Mouse (Mus musculus) stomach, embryonic 14.5 days (tissue): ENCODE measurements around the gene Tenm3. TPM values are rescaled to one million over a fixed set of nuclear protein-coding genes. Genes with fewer than 3 reads are reported as not detected.

ENCODE experiments used
- ATAC-seq: fragments of 200-750 bp; cut with Nextera tagmentation; 2 replicates; pipeline ENCODE4 v1.8.0; 2017; ENCODE audit warnings: low read depth, moderate TSS enrichment; ENCODE audit not compliant: insufficient number of reproducible peaks, insufficient read depth, low FRiP score
- H3K27ac ChIP-seq: fragments of 300-500 bp; sonication (generic); 2 replicates; pipeline ENCODE4 v1.5.1; 2014; ENCODE audit warnings: mild to moderate bottlenecking, low read length, moderate library complexity, mixed read lengths
- H3K27me3 ChIP-seq: fragments of 300-500 bp; sonication (generic); 2 replicates; pipeline ENCODE4 v1.6.1; 2014; ENCODE audit warnings: low read length, control low read depth, mixed read lengths; ENCODE audit not compliant: control insufficient read depth, insufficient read depth
- H3K36me3 ChIP-seq: fragments of 300-500 bp; sonication (generic); 2 replicates; pipeline ENCODE4 v1.6.1; 2014; ENCODE audit warnings: mild to moderate bottlenecking, control low read depth, low read length, moderate library complexity, mixed read lengths; ENCODE audit not compliant: control insufficient read depth, insufficient read depth
- H3K4me1 ChIP-seq: fragments of 300-500 bp; sonication (generic); 2 replicates; pipeline ENCODE4 v1.6.1; 2014; ENCODE audit warnings: low read length, control low read depth, mixed read lengths; ENCODE audit not compliant: control insufficient read depth, insufficient read depth
- H3K4me2 ChIP-seq: fragments of 300-500 bp; sonication (generic); replicated peaks from 2 replicates; pipeline ENCODE4 v1.6.1; 2014; ENCODE audit warnings: low read depth, low read length, control low read depth
- H3K4me3 ChIP-seq: fragments of 300-500 bp; sonication (generic); 2 replicates; pipeline ENCODE4 v1.5.1; 2014; ENCODE audit warnings: low read depth, low read length, control low read depth
- H3K9ac ChIP-seq: fragments of 300-500 bp; sonication (generic); replicated peaks from 2 replicates; pipeline ENCODE4 v1.6.1; 2014; ENCODE audit warnings: low read depth, mild to moderate bottlenecking, control low read depth, low read length, moderate library complexity, mixed read lengths
- H3K9me3 ChIP-seq: fragments of 300-500 bp; sonication (generic); 2 replicates; pipeline ENCODE4 v1.6.1; 2016; ENCODE audit warnings: low read depth, low read length, control low read depth; ENCODE audit not compliant: control insufficient read depth
- WGBS: fragments of 180-500 bp; shearing (Covaris S2); extraction: QIAGEN DNeasy Blood & Tissue Kit; methylation state at CpG from one replicate; pipeline ENCODE4 v1.1.7; 2014; 5-methylcytosine and 5-hydroxymethylcytosine counted together
- polyA plus RNA-seq: library from polyadenylated mRNA; unstranded; fragments of >200 nt; fragmentation: Nextera tagmentation; extraction: Ambion mirVana; gene quantifications from 2 replicates; pipeline ENCODE4 v1.2.1, GENCODE M21; 2014

Gene Tenm3
- polyA plus RNA-seq, 1 experiment from 2014 or later, result 29.8 TPM

DNA sequence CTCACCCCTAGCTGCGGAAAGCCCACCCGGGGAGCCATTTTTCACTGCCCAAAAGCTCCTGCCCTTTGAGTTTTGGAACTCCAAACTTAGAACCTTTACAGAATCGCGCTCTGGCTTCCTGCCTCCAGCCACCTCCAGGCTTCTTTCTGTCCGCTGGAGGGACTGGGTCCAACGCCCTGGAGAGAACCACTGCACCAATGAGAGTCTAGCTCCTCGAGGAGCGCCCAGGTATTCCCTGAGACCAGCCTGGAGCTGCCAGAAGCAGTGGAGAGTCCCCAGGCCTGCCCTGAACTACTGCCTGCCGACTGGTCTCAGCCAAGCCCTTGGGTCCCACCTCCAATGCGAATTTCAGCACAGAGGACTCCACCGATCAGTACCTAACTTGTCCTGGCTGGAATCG is 1.2 kb upstream of the Tenm3 start:
- H3K9me3 ChIP-seq, result no peaks in the 10 kb centered on the region
- H3K27me3 ChIP-seq, result 0 out of 2 replicates have a peak, but pooled peaks cover 6% of the 10 kb centered on the region
- H3K4me3 ChIP-seq, result peak overlapping the region; percentile 60
- peak overlapping the region; percentile 91 for H3K4me2 ChIP-seq
- no peak overlapping the region for H3K27ac ChIP-seq
- no peaks in the 10 kb centered on the region for H3K4me1 ChIP-seq
- no peaks in the 10 kb centered on the region for H3K36me3 ChIP-seq
- no peak overlapping the region; the same call in 1 of the 2 replicates for H3K9ac ChIP-seq
- 10% methylated on average over 12 of the region's 12 CpGs for WGBS
- ATAC-seq, result peak; percentile 16; the same call in 1 of the 2 replicates

DNA sequence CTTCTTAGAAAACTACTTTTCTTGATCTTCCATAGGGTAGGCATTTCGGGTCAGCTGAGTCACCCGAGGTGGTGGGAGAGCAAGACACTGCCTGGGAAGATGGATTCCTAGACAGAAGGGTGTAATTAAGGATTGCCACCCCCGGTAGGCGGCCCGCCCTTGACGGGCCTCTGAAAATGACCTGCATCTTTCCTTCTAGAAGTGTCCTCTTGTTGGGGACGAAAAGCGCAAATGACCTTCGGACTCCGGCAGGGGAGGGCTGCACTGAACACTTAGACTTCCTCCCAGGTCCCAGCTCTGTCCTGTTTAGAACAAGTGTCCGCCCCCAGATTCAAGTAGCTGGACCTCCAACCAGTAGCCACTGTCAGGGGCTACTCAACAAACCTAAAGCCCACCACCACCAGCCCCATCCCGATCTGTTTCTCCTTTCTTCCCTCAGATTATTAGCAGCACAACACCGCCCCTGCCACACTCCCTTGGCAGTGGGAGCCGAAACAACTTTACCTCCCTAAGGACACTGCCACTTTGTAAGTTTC is 687 bp upstream of the Tenm3 start:
- H3K4me1 ChIP-seq, result no peaks in the 10 kb centered on the region
- ATAC-seq, result peak; percentile 4; the same call in 1 of the 2 replicates
- H3K4me3 ChIP-seq, result peak overlapping the region; percentile 60
- no peaks in the 10 kb centered on the region for H3K9me3 ChIP-seq
- 0 out of 2 replicates have a peak, but pooled peaks cover 6% of the 10 kb centered on the region for H3K27me3 ChIP-seq
- H3K4me2 ChIP-seq, result peak overlapping the region; percentile 91
- WGBS, result 1% methylated on average over 14 of the region's 14 CpGs
- no peaks in the 10 kb centered on the region for H3K36me3 ChIP-seq
- H3K27ac ChIP-seq, result no peak overlapping the region
- H3K9ac ChIP-seq, result no peak overlapping the region

DNA sequence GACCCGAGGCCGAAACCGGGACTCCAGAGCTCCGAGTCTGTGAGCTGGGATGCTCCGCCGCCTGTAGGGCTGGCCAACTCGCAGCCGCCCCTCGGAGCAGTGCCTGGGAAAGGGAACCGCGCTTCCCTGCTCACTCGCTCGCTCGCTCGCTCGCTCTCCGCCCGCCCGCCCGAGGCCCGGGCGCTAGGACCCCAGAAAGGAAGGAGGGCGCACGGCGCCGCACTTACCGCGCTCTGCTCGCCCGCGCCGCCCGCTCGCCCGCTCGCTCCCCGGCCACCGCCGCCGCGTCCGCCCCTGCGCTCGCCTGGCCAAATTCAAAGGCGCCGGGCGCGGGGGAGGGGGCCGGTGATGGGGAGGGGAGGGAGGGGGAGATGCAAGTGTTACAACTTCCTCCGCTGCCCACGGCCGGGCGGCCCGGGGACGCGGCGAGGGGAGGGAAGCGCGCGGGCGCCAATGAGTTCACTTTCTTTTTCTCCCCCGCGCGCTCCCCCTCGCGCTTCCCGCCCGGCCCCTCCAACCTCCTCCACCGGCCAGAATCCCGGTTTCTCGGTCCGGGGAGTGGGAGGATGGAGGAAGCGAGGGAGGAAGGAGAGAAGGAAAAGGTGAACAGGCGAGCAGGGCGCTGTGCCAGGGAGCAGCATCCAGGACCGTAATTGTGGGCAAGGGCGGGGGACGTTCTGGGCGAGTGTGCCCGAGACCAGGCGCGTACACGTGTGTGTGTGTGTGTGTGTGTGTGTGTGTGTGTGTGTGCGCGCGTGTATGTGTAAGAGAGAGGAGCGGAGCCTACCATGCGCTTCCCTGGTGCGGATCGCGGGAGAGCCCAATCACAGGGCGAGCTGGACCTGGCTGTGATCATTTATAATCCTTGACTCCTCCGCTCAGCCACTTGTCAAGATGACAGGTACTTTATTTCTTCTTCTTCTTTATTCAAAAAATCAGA is 490 bp downstream of the Tenm3 start:
- no peaks in the 10 kb centered on the region for H3K9me3 ChIP-seq
- no peaks in the 10 kb centered on the region for H3K36me3 ChIP-seq
- 0 out of 2 replicates have a peak, but pooled peaks cover 6% of the 10 kb centered on the region for H3K27me3 ChIP-seq
- H3K27ac ChIP-seq, result peak overlapping the region; percentile 82
- peak overlapping the region; percentile 67 for H3K9ac ChIP-seq
- peak overlapping the region; percentile 60 for H3K4me3 ChIP-seq
- ATAC-seq, result peak; percentile 73
- H3K4me2 ChIP-seq, result peak overlapping the region; percentile 91
- under 1% methylated on average over 51 of the region's 93 CpGs for WGBS
- H3K4me1 ChIP-seq, result no peaks in the 10 kb centered on the region

DNA sequence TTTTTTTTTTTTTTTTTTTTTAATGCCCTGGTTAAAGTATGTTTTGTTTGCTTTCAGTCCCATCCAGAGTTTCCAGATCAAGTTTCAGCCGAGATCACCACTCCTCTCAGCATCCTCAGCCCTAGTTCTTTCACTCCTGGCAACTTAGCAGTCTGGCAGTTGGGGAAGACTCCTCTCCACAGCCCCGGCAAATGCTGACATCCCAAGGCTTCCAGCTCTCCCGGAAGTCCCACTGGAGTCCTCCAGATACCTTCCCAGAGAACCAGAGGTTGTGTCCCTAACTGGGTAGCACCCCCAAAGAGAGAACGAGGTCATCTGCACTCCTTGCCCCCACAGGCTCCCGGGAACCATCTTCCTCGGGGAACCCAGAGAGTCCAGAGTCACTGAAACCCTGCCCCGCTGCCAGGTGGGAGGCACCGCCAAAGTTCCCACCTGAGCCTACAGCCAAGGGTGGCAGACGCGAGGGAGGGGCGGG is 1.2 kb downstream of the Tenm3 start:
- Histone ChIP-seq H3K36me3 (no peaks in the 10 kb centered on the region), H3K4me2 (peak overlapping the region; percentile 91), H3K4me3 (peak overlapping the region; percentile 60), H3K9ac (peak overlapping the region; percentile 67), H3K27me3 (0 out of 2 replicates have a peak, but pooled peaks cover 6% of the 10 kb centered on the region), H3K9me3 (no peaks in the 10 kb centered on the region), H3K27ac (peak overlapping the region; percentile 82), H3K4me1 (no peaks in the 10 kb centered on the region)
- ATAC-seq, result peak; percentile 11; the same call in 1 of the 2 replicates
- 0% methylated on average over 11 of the region's 11 CpGs for WGBS

DNA sequence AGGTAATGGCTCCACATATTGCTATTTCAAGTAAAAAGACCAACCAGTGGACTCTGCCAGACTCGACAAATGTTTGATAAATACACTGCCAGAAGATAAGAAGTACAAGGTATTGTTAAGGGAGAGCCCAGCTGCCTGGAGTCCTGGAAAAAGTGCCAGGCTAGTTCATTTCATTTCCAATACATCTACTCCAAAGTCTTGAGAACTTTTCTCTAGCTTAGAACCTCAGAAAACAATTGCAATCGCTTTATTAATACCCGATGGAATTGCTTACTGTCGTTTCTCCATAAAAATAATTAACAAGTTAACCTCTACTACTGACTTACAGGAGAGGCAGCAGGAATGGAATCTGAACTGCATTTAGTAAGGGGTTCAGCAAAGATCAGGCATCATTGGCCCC is 1.7 kb downstream of the Tenm3 start:
- Histone ChIP-seq H3K9ac (peak overlapping the region; percentile 67; the same call in 1 of the 2 replicates), H3K9me3 (no peaks in the 10 kb centered on the region), H3K4me2 (peak overlapping the region; percentile 91), H3K36me3 (no peaks in the 10 kb centered on the region), H3K27ac (no peak overlapping the region), H3K27me3 (0 out of 2 replicates have a peak, but pooled peaks cover 6% of the 10 kb centered on the region), H3K4me3 (peak overlapping the region; percentile 60), H3K4me1 (no peaks in the 10 kb centered on the region)
- no peak for ATAC-seq
- 8% methylated on average over 4 of the region's 4 CpGs for WGBS

DNA sequence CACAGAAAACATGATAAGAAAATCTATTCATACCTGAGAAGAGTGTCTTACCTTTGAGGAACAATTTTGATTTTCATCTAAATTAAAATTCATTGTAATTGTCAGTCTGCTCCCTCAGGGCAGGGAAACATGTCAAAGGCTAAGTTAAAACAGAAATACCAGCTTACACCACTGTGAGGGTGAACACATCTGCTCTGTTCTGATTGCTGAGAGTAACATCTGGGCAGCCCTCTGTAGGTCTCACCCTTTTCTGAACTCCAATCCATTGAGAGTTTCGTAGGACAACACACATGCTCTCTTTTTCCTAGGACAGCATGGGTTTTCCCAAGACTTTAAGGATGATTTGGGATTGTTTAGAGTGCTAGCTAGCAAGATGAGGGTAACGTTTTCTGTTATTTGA is 8.0 kb downstream of the Tenm3 start:
- H3K4me2 ChIP-seq, result no peak overlapping the region
- WGBS, result 73% methylated on average over 2 of the region's 2 CpGs

DNA sequence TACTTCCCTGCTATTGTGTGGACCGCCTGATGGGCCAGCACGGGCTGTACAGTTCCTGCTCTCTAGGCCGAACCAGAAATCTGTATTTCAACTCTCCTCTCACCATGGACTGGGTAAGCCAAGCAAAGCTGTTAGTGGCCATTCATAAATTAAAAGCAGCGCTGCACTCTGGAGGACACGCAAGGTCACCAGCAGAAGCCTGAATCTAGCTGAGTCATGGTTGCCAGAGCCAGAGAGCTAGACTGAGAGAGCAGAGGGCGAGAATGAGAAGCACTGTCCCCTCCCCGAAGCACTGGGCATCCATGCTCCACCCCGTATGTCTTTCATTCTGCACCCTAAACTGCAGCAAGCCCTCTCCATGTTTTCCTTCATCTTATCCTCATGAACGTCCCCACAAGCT is 16.3 kb downstream of the Tenm3 start:
- Histone ChIP-seq H3K9me3 (no peaks in the 10 kb centered on the region), H3K27me3 (no peaks in the 10 kb centered on the region), H3K4me3 (no peak overlapping the region), H3K4me2 (no peak overlapping the region), H3K9ac (no peak overlapping the region), H3K4me1 (no peaks in the 10 kb centered on the region), H3K36me3 (no peaks in the 10 kb centered on the region), H3K27ac (no peak overlapping the region)
- ATAC-seq, result no peak
- WGBS, result 75% methylated on average over 9 of the region's 9 CpGs

More for the DNA sequence above, 8.0 kb downstream of the Tenm3 start:
- H3K27ac ChIP-seq, result no peak overlapping the region
- H3K9me3 ChIP-seq, result no peaks in the 10 kb centered on the region
- H3K4me1 ChIP-seq, result no peaks in the 10 kb centered on the region
- no peak for ATAC-seq
- H3K36me3 ChIP-seq, result no peaks in the 10 kb centered on the region
- H3K27me3 ChIP-seq, result no peaks in the 10 kb centered on the region
- no peak overlapping the region for H3K4me3 ChIP-seq
- no peak overlapping the region for H3K9ac ChIP-seq

DNA sequence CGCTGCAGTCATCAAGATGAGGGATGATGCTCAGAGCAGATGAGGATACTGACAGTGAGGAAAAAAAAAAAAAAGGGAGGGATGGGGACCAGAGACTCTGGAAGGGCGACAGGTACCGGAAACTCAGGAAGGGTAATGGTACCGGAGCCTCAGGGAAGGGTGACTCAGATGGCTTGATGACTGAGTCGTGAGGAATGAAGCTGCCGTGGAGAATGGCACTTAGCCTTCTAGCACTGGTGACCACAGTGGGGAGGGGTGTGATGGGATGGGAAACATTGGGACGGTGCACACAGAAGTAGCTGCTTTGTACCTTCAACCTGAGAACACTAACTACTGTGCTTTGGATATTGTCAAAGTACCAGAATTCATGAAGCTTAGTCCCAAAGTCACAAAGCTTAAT is 18.1 kb downstream of the Tenm3 start:
- Histone ChIP-seq H3K36me3 (no peaks in the 10 kb centered on the region), H3K4me3 (no peak overlapping the region), H3K27me3 (no peaks in the 10 kb centered on the region), H3K9me3 (no peaks in the 10 kb centered on the region), H3K27ac (no peak overlapping the region), H3K9ac (no peak overlapping the region), H3K4me2 (no peak overlapping the region), H3K4me1 (no peaks in the 10 kb centered on the region)
- WGBS, result 92% methylated on average over 7 of the region's 7 CpGs
- no peak for ATAC-seq
